Mouse (Mus musculus) telencephalon, adult 2 months (tissue): ENCODE measurements around the gene Adcy9.
"Not testable (repeated sequence)": the region's sequence is repeated elsewhere in the genome, so short reads cannot be mapped to it uniquely, and the experiment has no call there.

Experiments
- DNase-seq: peaks from one replicate; pipeline ENCODE4 v3.0.0-alpha.2; 2011; ENCODE audit warnings: low read depth, low spot score

The Adcy9 gene

DNA sequence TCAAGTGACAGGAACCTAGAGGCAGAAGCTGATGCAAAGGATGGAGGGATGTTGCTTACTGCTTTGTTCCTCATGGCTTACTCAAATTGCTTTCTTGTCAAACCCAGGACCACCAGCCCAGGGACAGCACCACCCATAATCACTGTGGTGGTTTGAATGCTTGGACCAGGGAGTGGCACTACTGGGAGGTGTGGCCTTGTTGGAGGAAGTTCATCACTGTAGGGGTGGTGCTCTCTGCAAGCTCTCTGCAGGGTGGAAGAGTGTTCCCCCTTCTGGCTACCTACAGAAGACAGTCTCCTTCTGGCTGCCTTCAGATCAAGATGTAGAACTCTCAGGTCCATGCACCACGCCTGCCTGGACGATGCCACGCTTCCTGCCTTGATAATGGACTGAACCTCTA is 148.0 kb downstream of the Adcy9 start:
- no peak for DNase-seq

DNA sequence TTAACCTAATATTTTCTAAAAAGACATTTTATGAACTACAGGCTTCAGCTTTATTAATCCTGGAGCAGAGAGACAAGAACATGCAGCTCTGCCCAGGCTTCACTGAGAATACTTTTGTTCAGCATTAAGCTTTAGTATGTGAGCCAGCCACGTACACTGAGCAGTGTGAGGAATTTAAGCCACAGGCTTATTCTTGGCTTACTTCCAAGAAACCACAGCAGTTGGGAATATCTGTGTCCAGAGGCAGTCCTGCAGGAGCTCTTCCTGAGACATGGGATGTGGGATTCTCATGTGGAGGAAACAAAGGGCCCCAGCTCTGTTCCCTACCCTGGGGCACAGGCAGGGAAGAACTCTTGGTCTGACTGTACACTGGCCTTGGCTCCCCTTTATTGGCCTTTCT is 149.4 kb downstream of the Adcy9 start:
- DNase-seq, result no peak

- DNase-seq, result no peak
Measured at GRCm38 (mm10) chr16:4267857-4268666, 152.2 kb downstream of the Adcy9 start.

DNA sequence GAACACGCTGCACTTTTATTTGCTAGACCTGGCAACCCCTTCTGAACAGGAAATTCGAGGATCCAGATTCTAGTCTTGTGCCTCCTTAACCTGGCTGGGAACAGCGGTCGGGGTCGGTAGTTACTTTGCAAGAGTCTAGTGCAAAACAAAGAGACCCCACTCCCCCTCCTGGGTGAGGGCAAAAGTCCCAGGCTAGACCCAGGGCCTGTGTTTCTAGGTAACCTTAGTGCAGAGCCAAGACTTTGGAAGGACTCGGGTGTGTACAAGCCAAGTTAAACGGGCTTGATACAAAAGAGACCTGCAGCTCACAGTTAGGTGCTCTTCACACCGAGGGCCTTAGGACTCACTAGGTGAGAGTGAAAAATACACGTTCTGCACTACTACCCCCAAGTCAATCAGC is 152.8 kb downstream of the Adcy9 start:
- no peak for DNase-seq

DNA sequence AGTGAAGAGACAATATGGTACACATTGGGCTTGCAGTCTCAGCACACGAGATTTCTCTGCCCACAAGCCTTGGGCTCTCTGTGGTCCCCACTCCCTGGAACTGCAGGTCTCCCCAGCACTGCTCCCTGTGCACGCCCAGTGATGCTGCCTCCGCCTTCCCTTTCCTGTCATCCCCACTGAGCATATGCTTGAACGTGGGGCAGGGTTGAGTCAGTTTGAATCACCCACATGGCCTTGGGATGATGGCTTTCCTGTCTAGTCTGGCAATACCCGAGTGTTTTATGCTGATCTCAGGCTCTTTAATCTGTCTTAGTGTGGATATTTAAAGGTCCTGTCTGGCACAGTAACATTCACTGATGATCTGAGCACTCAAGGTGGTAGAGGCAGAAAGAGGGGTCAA is 154.9 kb downstream of the Adcy9 start:
- DNase-seq, result no peak

- DNase-seq, result no peak
Measured at GRCm38 (mm10) chr16:4263486-4263885, 156.8 kb downstream of the Adcy9 start.

DNA sequence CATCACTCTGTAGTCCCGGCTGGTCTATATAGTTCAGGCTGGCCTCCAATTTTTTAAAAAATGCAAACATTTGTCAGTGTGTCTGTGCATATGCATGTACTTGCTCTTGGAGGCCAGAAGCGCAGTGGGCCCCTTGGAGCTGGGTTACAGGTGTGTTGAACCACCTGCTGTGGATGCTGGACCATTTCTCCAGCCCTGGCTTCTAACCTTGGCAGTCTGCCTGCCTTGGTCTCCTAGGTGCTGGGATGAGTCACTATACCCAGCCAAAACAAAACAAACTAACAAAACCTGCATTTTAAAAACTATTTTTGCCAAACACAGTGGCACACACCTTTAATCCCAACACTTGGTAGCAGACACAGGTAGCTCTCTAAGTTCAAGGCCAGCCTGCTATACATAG is 162.8 kb downstream of the Adcy9 start:
- DNase-seq, result no peak

GRCm38 (mm10) chr16:4248791-4249190 is 171.5 kb downstream of the Adcy9 start:
- DNase-seq, result no peak

- DNase-seq, result not testable (repeated sequence)
Measured at GRCm38 (mm10) chr16:4245241-4245640, 175.1 kb downstream of the Adcy9 start.
